Mouse (Mus musculus) CD4-positive naive resting alpha-beta T cell, adult 57 days (primary cell): ENCODE data around the gene Ly6g5c. TPM values are rescaled to one million over a fixed set of nuclear protein-coding genes. Genes with fewer than 3 reads are reported as not detected.

Experiments used
- total RNA-seq: library from RNA; stranded (reverse); gene quantifications from one replicate; pipeline ENCODE4 v1.2.4, GENCODE M21; 2023

The Ly6g5c gene
- not detected for total RNA-seq

DNA sequence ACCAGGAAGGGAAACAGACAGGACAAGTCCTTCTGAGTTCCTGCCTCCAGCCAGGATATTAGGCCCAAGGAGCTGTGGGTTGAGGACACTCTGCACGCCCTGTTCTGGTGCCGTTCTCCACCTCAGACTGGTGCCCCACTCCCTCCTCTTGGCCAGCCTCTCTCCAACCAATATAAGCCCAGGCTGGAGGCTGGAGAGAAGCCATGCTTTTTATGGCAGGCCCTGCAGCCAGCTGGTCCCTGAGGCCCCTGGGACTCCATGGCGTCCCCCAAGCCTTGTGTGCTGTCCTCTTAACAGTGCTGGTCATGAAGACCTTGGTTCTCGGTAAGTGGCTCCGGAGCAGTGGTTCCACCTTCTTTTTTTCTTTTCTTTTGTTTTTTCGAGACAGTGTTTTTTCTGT is at the start of gene Ly6g5c:
Gene Ly6g5c, plus strand, starts transcription at position 183 of the 400 bp plus-strand sequence.

GRCm38 (mm10) chr17:35058911-35059892 is 48.9 kb upstream of the Ly6g5c start, which contains the start of gene Ddah2:
Gene Ddah2, plus strand, starts transcription at chr17:35059035.

GRCm38 (mm10) chr17:35064951-35065947 is 42.8 kb upstream of the Ly6g5c start, which contains the start of gene Ly6g6c:
Gene Ly6g6c, plus strand, starts transcription at chr17:35065388.

GRCm38 (mm10) chr17:35066084-35066483 is 42.0 kb upstream of the Ly6g5c start, which contains the start of gene Mpig6b:
Gene Mpig6b, minus strand, starts transcription at chr17:35066184.

DNA sequence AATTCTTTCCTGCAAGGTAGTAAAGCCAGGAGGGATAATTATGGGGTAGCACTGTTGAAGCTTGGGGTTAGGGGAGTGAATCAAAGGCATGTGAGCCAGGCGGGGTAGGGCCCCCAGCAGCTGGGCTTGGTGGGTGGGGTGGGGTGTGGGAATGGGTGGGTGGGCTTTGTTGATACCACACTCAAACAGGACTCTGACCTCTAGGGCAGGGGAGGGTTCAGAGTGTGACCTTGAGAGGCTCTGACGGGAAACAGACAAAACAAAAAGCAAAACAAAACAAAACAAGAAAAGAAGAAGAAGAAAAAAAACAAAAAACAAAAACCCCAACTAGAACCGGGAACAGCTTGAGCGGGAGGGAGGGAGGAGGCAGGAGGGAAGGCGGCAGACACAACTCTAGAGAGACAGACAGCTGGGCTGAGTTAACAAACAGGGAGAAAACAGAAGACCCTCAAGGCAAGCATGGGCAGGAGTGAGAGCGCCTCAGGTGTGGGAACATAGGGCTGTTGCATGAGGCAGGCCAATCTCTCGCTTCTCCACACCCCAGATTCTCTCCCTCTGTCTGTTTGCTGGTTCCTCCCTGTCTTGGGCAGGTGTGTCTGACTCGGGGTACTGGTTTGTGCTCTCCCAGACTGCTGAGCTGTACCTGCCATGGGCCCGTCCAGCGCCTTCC is 31.4 kb upstream of the Ly6g5c start, which contains the start of gene Ly6g6e:
Gene Ly6g6e, plus strand, starts transcription at position 396 of the 670 bp plus-strand sequence.

GRCm38 (mm10) chr17:35077786-35078233 is 30.3 kb upstream of the Ly6g5c start, which contains the start of gene Ly6g6d:
Gene Ly6g6d, minus strand, starts transcription at chr17:35078065.

GRCm38 (mm10) chr17:35085208-35085865 is 22.7 kb upstream of the Ly6g5c start, which contains the start of gene Ly6g6f:
Gene Ly6g6f, minus strand, starts transcription at chr17:35085610.

GRCm38 (mm10) chr17:35088825-35089644 is 19.0 kb upstream of the Ly6g5c start, which contains the start of gene Abhd16a:
Gene Abhd16a, plus strand, starts transcription at chr17:35089263.

GRCm38 (mm10) chr17:35115046-35116019 is 7.3 kb downstream of the Ly6g5c start, which contains the start of gene Ly6g5b:
Gene Ly6g5b, minus strand, starts transcription at chr17:35115428.

GRCm38 (mm10) chr17:35121143-35121799 is 13.2 kb downstream of the Ly6g5c start, which contains the start of gene Gpank1:
Gene Gpank1, plus strand, starts transcription at chr17:35121455.

GRCm38 (mm10) chr17:35121871-35122303 is 13.8 kb downstream of the Ly6g5c start, which contains the start of gene Csnk2b:
Gene Csnk2b, minus strand, starts transcription at chr17:35122053.

GRCm38 (mm10) chr17:35126206-35126611 is 18.1 kb downstream of the Ly6g5c start, which contains the start of gene D17H6S53E:
Gene D17H6S53E, plus strand, starts transcription at chr17:35126373.

GRCm38 (mm10) chr17:35131500-35132173 is 23.6 kb downstream of the Ly6g5c start, which contains the start of gene Apom:
Gene Apom, minus strand, starts transcription at chr17:35132050.

GRCm38 (mm10) chr17:35134801-35135590 is 26.9 kb downstream of the Ly6g5c start, which contains the start of gene Bag6:
Gene Bag6, plus strand, starts transcription at chr17:35135178.

